Mouse (Mus musculus) midbrain, embryonic 13.5 days (tissue): ENCODE data around the gene Tns1. TPM values are rescaled to one million over a fixed set of nuclear protein-coding genes. Genes with fewer than 3 reads are reported as not detected.

ENCODE experiments used
- ATAC-seq: fragments of 200-750 bp; cut with Nextera tagmentation; 2 replicates; pipeline ENCODE4 v1.8.0; 2017; ENCODE audit warnings: mild to moderate bottlenecking, moderate TSS enrichment, moderate library complexity
- H3K27ac ChIP-seq: fragments of 300-500 bp; sonication (generic); 2 replicates; pipeline ENCODE4 v1.5.1; 2015; ENCODE audit warnings: inconsistent platforms, mild to moderate bottlenecking, moderate library complexity
- H3K27me3 ChIP-seq: fragments of 300-500 bp; sonication (generic); 2 replicates; pipeline ENCODE4 v1.6.1; 2015; ENCODE audit warnings: mild to moderate bottlenecking, inconsistent platforms
- H3K36me3 ChIP-seq: fragments of 300-500 bp; sonication (generic); 2 replicates; pipeline ENCODE4 v1.6.1; 2015; ENCODE audit warnings: mild to moderate bottlenecking, inconsistent platforms
- H3K4me1 ChIP-seq: fragments of 300-500 bp; sonication (generic); replicated peaks from 2 replicates; pipeline ENCODE4 v1.6.1; 2015; ENCODE audit warnings: inconsistent platforms
- H3K4me2 ChIP-seq: fragments of 300-500 bp; sonication (generic); replicated peaks from 2 replicates; pipeline ENCODE4 v1.6.1; 2015; ENCODE audit warnings: moderate library complexity, mild to moderate bottlenecking, inconsistent platforms
- H3K4me3 ChIP-seq: fragments of 300-500 bp; sonication (generic); replicated peaks from 2 replicates; pipeline ENCODE4 v1.5.1; 2015; ENCODE audit warnings: mild to moderate bottlenecking, inconsistent platforms
- H3K9ac ChIP-seq: fragments of 300-500 bp; sonication (generic); replicated peaks from 2 replicates; pipeline ENCODE4 v1.6.1; 2015; ENCODE audit warnings: mild to moderate bottlenecking, inconsistent platforms
- H3K9me3 ChIP-seq: fragments of 300-500 bp; sonication (generic); 2 replicates; pipeline ENCODE4 v1.6.1; 2016; ENCODE audit warnings: mild to moderate bottlenecking, inconsistent platforms
- WGBS: fragments of 180-500 bp; shearing (Covaris S2); methylation state at CpG from one replicate; pipeline ENCODE4 v1.1.7; 2015; 5-methylcytosine and 5-hydroxymethylcytosine counted together
- polyA plus RNA-seq: library from polyadenylated mRNA; unstranded; fragments of >200 nt; fragmentation: Nextera tagmentation; extraction: Ambion mirVana; gene quantifications from 2 replicates; pipeline ENCODE4 v1.2.1, GENCODE M21; 2015

Gene Tns1
- polyA plus RNA-seq, 1 experiment from 2014 or later: 13.2 TPM

DNA sequence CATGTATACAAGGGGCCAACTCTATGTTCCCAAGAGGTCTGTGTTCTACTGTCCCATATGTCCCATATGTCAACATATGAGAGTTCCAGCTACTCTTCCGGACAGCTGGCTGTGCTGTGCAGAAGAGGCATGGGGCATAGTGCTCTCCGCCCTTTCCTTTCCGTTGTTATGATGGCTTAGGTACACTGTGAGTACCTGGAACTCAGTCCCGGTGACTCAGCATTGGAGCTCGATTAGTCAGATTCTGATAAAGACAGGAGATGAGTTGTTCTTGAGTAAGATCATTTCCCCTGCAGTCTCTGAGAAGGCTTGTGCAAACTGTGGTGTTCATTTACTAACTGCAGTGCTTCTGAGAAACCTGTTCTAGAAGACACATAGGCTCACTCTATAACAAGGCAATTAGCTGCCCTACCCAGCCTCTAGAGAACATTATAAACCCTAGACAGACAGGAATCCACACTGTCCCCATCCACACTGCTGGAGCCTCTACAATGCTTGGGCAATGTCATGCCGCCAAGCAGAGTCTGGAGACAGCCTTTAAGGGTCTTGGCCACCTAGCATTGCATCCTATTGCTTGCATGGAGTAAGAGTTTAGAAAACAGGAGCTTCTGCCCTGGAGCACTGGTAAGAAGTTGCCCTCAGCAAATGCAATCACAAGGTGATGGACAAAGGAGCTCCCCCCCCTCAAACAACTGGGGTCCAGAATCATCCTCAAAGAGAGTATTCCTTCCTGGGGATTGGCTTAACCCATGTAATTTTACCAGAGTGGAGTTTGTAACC is 25.0 kb upstream of the Tns1 start:
- H3K9ac ChIP-seq: no peak overlapping the region
- H3K4me1 ChIP-seq: no peaks in the 10 kb centered on the region
- no peak for ATAC-seq
- no peaks in the 10 kb centered on the region for H3K36me3 ChIP-seq
- no peak overlapping the region for H3K27ac ChIP-seq
- WGBS: 93% methylated on average over 6 of the region's 6 CpGs
- H3K4me2 ChIP-seq: no peak overlapping the region
- H3K4me3 ChIP-seq: no peak overlapping the region
- no peaks in the 10 kb centered on the region for H3K9me3 ChIP-seq
- H3K27me3 ChIP-seq: no peaks in the 10 kb centered on the region

DNA sequence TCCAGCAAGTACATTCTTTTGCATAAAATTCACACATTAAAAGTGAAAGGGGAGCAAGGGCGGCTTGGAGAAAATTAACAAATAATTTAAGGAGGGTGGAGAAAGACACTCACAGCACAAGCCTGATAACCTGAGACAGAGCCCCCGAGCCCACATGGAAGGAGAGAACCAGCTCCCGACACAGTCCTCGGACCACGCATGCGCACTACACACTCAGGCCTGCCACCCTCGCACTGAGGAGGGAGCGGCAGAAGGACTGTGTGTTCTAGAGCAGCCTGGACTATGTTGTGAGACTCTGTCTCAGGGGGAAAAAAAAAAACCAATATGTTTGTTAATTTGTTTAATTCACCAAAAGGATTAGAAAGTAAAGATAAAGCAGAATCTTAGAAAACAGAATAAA is 17.5 kb upstream of the Tns1 start:
- Histone ChIP-seq H3K4me1 (no peaks in the 10 kb centered on the region), H3K4me2 (no peak overlapping the region), H3K9me3 (no peaks in the 10 kb centered on the region), H3K4me3 (no peak overlapping the region), H3K36me3 (no peaks in the 10 kb centered on the region), H3K27me3 (no peaks in the 10 kb centered on the region), H3K9ac (no peak overlapping the region), H3K27ac (no peak overlapping the region)
- 77% methylated on average over 8 of the region's 8 CpGs for WGBS
- no peak for ATAC-seq

DNA sequence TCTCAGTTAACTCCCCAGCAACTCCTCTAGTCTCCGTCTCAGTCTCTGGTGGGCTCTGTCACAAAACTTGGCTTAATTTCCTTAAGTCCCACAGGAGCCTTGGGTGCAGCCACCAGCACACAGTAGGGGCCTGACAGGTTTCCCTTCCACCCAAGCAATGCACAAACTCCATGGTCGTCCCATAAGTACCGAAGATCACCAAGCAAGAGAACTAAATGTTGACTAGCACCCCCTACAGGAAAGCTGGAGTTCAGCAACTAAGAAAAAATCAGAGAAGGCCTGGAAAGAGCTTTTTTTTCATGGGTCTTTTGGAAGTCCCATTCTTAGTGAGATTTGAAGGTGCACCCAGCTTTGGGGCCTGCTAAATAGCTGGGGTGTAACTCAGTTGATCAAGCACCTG is 15.2 kb upstream of the Tns1 start:
- H3K9me3 ChIP-seq: no peaks in the 10 kb centered on the region
- ATAC-seq: no peak
- H3K9ac ChIP-seq: no peak overlapping the region
- WGBS: 62% methylated on average over 3 of the region's 3 CpGs
- H3K27ac ChIP-seq: no peak overlapping the region
- H3K27me3 ChIP-seq: no peaks in the 10 kb centered on the region
- no peaks in the 10 kb centered on the region for H3K4me1 ChIP-seq
- no peaks in the 10 kb centered on the region for H3K36me3 ChIP-seq
- no peak overlapping the region for H3K4me2 ChIP-seq
- no peak overlapping the region for H3K4me3 ChIP-seq

DNA sequence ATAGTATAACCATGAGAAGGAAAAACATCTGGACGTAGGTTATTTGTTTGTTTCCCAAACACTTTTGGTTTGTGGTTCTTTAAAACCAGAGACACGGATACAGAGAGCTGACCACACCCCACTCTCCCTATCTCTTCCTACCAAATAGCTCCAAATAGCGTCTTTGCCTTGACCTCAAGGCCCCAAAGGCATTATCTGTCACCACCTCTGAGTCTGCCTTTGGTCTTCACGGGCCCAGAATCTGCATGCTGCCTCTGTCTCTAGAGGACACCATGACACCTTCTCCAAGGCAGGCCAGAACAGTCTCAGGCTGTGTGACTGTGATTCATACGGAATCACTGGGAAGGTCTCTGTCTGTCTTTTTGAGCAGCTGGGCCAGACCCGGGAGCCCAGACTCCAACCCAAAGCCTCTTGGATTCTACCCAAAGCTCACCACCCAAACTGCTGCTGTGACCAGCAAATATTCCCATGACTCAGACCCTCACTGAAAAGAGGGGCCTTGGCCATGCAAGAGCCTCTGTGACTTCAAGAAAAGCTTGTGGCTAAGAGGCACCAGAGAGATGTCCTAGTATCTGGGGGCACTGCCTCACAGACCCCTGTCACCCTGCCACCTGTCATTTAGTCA is 11.2 kb upstream of the Tns1 start:
- no peak overlapping the region for H3K9ac ChIP-seq
- no peaks in the 10 kb centered on the region for H3K27me3 ChIP-seq
- H3K4me2 ChIP-seq: no peak overlapping the region
- ATAC-seq: no peak
- H3K9me3 ChIP-seq: no peaks in the 10 kb centered on the region
- H3K36me3 ChIP-seq: no peaks in the 10 kb centered on the region
- no peak overlapping the region for H3K4me3 ChIP-seq
- H3K27ac ChIP-seq: no peak overlapping the region
- 84% methylated on average over 6 of the region's 6 CpGs for WGBS
- H3K4me1 ChIP-seq: no peaks in the 10 kb centered on the region

- Histone ChIP-seq H3K4me2 (no peak overlapping the region), H3K4me1 (no peaks in the 10 kb centered on the region), H3K27me3 (no peaks in the 10 kb centered on the region), H3K36me3 (no peaks in the 10 kb centered on the region), H3K9ac (no peak overlapping the region), H3K4me3 (no peak overlapping the region), H3K27ac (no peak overlapping the region), H3K9me3 (no peaks in the 10 kb centered on the region)
- ATAC-seq: no peak
- WGBS: 71% methylated on average over 6 of the region's 6 CpGs
Observed at GRCm38 (mm10) chr1:74133954-74134353, 9.7 kb upstream of the Tns1 start.

DNA sequence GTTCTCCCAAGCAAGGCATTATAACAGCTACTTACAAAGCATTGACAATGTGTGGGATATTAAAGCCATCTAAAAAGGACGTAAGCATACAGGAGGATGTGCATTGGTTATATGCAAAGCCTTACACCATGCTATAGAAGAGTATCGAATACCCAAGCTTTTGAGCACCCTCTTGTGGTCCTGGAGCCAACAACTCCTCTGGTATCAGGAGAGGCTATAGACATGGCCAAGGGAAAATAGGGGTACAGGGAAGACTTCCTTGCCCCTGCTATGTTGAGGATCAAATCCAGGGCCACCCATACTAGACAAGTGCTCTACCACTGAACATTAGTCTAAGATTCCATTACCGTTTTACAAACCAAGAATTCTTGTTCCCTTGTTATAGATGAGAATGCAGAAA is 7.8 kb upstream of the Tns1 start:
- H3K27ac ChIP-seq: no peak overlapping the region
- no peaks in the 10 kb centered on the region for H3K36me3 ChIP-seq
- ATAC-seq: no peak
- no peaks in the 10 kb centered on the region; the same call in 1 of the 2 replicates for H3K27me3 ChIP-seq
- no peaks in the 10 kb centered on the region for H3K4me1 ChIP-seq
- H3K4me3 ChIP-seq: no peak overlapping the region
- no peak overlapping the region for H3K9ac ChIP-seq
- 75% methylated on average over 3 of the region's 3 CpGs for WGBS
- no peak overlapping the region for H3K4me2 ChIP-seq
- no peaks in the 10 kb centered on the region for H3K9me3 ChIP-seq

GRCm38 (mm10) chr1:74130883-74131659 is 6.8 kb upstream of the Tns1 start:
- no peak overlapping the region for H3K4me3 ChIP-seq
- H3K9ac ChIP-seq: no peak overlapping the region
- H3K27me3 ChIP-seq: peaks cover 4% of the 10 kb centered on the region
- H3K4me2 ChIP-seq: no peak overlapping the region
- ATAC-seq: no peak
- 89% methylated on average over 8 of the region's 8 CpGs for WGBS
- H3K27ac ChIP-seq: no peak overlapping the region
- H3K36me3 ChIP-seq: no peaks in the 10 kb centered on the region
- H3K4me1 ChIP-seq: no peaks in the 10 kb centered on the region
- no peaks in the 10 kb centered on the region for H3K9me3 ChIP-seq

GRCm38 (mm10) chr1:74124991-74125552 is 823 bp upstream of the Tns1 start, which contains the start of gene Rufy4:
Rufy4 (plus strand) TSS chr1:74125541.
- H3K9ac ChIP-seq: peak within 1 kb of the TSS; percentile 69
- H3K4me3 ChIP-seq: peak within 1 kb of the TSS; percentile 51
- WGBS: 0% methylated on average over 12 of the region's 12 CpGs
- peak within 1 kb of the TSS; percentile 91 for H3K4me2 ChIP-seq
- H3K27me3 ChIP-seq: peaks cover 40% of the 10 kb centered on the region
- H3K4me1 ChIP-seq: peaks cover 24% of the 10 kb centered on the region
- no peaks in the 10 kb centered on the region for H3K36me3 ChIP-seq
- no peaks in the 10 kb centered on the region for H3K9me3 ChIP-seq
- peak; percentile 72 for ATAC-seq
- no peak within 1 kb of the TSS; the same call in 1 of the 2 replicates for H3K27ac ChIP-seq

GRCm38 (mm10) chr1:74123215-74123614 is 1.0 kb downstream of the Tns1 start:
- Histone ChIP-seq H3K9me3 (no peaks in the 10 kb centered on the region), H3K36me3 (no peaks in the 10 kb centered on the region), H3K27me3 (peaks cover 40% of the 10 kb centered on the region), H3K4me3 (0 out of 2 replicates have a peak overlapping the region, but pooled peaks have one; percentile 51), H3K4me1 (peaks cover 24% of the 10 kb centered on the region), H3K9ac (no peak overlapping the region), H3K27ac (no peak overlapping the region), H3K4me2 (peak overlapping the region; percentile 91)
- no peak for ATAC-seq
- WGBS: 66% methylated on average over 8 of the region's 8 CpGs

- Histone ChIP-seq H3K4me1 (peaks cover 24% of the 10 kb centered on the region), H3K36me3 (no peaks in the 10 kb centered on the region), H3K27ac (no peak overlapping the region), H3K4me2 (no peak overlapping the region; the same call in 1 of the 2 replicates), H3K9me3 (no peaks in the 10 kb centered on the region), H3K27me3 (peaks cover 40% of the 10 kb centered on the region), H3K4me3 (no peak overlapping the region), H3K9ac (no peak overlapping the region)
- WGBS: 59% methylated on average over 9 of the region's 9 CpGs
- ATAC-seq: peak; percentile 22; the same call in 1 of the 2 replicates
Observed at GRCm38 (mm10) chr1:74121821-74122576, 2.2 kb downstream of the Tns1 start.

GRCm38 (mm10) chr1:74121138-74121537 is 3.1 kb downstream of the Tns1 start:
- no peak for ATAC-seq
- Histone ChIP-seq H3K4me2 (no peak overlapping the region), H3K4me3 (no peak overlapping the region), H3K27ac (no peak overlapping the region), H3K36me3 (no peaks in the 10 kb centered on the region), H3K27me3 (peaks cover 37% of the 10 kb centered on the region), H3K9me3 (no peaks in the 10 kb centered on the region), H3K9ac (no peak overlapping the region), H3K4me1 (peaks cover 24% of the 10 kb centered on the region)
- WGBS: 91% methylated on average over 7 of the region's 7 CpGs
